Mouse (Mus musculus): ENCODE results near the gene Gm9844. TPM values are rescaled to one million over a fixed set of nuclear protein-coding genes. Genes with fewer than 3 reads are reported as not detected.

Gene Gm9844
- polyA plus RNA-seq, 1 experiment: 79.9 TPM

DNA sequence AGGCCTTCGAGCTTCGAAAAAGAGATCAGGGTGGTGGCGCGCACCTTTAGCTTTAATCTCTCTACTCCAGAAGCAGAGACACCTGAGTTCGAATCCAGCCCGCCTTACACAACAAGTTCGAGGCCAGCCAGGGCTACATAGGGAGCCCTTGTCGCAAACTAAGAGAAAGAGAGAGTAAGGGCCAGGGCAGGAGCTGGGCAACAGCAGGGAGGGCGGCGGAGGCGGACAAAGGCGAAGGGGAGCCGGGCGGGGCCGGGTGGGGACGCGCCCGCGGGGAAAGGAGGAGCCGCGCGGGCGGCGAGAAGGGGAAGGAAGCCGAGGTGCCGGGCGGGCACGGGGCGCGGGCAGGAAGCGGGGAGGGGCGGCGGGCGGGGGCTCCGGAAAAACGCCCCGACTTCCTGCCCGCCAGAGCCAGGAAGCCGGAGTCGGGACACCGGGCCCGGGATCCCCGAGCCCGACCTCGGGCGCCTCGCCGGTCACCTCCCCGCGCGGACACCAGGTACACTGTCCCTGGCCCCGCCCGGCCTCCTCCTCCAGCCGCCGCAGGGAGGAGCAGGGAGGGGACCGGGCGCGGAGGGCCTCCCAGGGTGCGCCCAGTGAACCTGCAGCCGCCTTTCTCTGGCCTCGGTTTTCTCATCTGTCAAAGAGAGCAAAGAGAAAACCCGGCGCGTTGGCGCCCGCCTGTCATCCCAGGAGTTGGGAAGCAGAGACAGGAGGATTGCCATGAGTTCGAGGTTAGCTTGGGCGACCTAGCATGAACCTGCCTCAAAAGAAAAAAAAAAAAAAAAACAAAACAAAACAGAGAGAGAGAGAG, 40.8 kb downstream of the Gm9844 start, which contains the start of gene Arhgef1:
TSS of gene Arhgef1 (plus strand) at position 283 of the 814 bp plus-strand sequence.
- H3K4me3 ChIP-seq: peak within 1 kb of the TSS; percentile 73
- H3K4me2 ChIP-seq (ENCODE audit: low read depth): peak within 1 kb of the TSS; percentile 85
- H3K36me3 ChIP-seq (ENCODE audit: control insufficient read depth, insufficient read depth): no peaks in the 10 kb centered on the region
- peak within 1 kb of the TSS; percentile 74 for H3ac ChIP-seq (ENCODE audit: control insufficient read depth, insufficient read length)
- peaks cover 18% of the 10 kb centered on the region for H3K79me2 ChIP-seq (ENCODE audit: control insufficient read depth, insufficient read depth)
- no peak for TF ChIP-seq REST (IDR thresholded peaks at IDR 0.05; ENCODE audit: insufficient read depth, insufficient read length)
- TF ChIP-seq MYOD1 (IDR thresholded peaks at IDR 0.05; ENCODE audit: control insufficient read depth in 1 of 3, insufficient read length in 2 of 3, low read depth in 2 of 3): no peak
- no peak for TF ChIP-seq POLR2AphosphoS2 (IDR thresholded peaks at IDR 0.05; ENCODE audit: insufficient read length, low read depth)
- no peak for TF ChIP-seq TCF12 (IDR thresholded peaks at IDR 0.05; ENCODE audit: insufficient read depth, poor library complexity, severe bottlenecking)
- no peak for TF ChIP-seq MYOG (IDR thresholded peaks at IDR 0.05; ENCODE audit: control insufficient read depth in 1 of 3, insufficient read depth in 1 of 3, insufficient read length in 2 of 3, low read depth in 2 of 3)
- TF ChIP-seq POLR2A (IDR thresholded peaks at IDR 0.05; ENCODE audit: insufficient read length, low read depth): no peak
- TF ChIP-seq TCF3 (IDR thresholded peaks at IDR 0.05; ENCODE audit: insufficient read length, low read depth): no peak
- TF ChIP-seq MAX (IDR thresholded peaks at IDR 0.05; ENCODE audit: low read depth): no peak
- TF ChIP-seq CEBPB (IDR thresholded peaks at IDR 0.05; ENCODE audit: insufficient read depth, poor library complexity, severe bottlenecking): no peak
- no peak for TF ChIP-seq SRF (IDR thresholded peaks at IDR 0.05; ENCODE audit: control insufficient read depth, insufficient read length, low read depth)
- TF ChIP-seq USF1 (IDR thresholded peaks at IDR 0.05; ENCODE audit: low read depth): no peak
- no peak for TF ChIP-seq E2F4 (IDR thresholded peaks at IDR 0.05; ENCODE audit: insufficient read depth)
- H3K27me3 ChIP-seq (ENCODE audit: control insufficient read depth, insufficient read depth, insufficient read length): no peaks in the 10 kb centered on the region

DNA sequence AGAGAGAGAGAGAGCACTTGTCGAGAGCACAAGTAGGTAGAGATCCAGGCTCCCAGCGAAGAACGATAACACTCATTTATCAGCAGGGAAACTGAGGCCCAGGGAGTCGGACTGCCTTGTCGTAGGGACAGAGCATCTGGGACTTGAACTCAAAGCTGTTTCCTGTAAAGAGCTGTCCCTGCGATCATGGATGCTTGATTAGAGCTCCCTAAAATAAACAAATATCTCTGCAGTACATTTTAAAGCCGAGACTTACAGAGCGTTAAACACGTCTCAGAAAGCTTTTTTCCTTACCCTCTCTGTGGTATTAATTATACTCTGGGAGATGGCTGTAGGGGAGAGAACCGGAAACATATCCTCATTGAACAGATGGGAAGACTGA, 41.4 kb downstream of the Gm9844 start:
- H3K27me3 ChIP-seq (ENCODE audit: control insufficient read depth, insufficient read depth, insufficient read length): no peaks in the 10 kb centered on the region
- peak overlapping the region; percentile 73 for H3K4me3 ChIP-seq
- no peak for TF ChIP-seq SRF (IDR thresholded peaks at IDR 0.05; ENCODE audit: control insufficient read depth, insufficient read length, low read depth)
- TF ChIP-seq E2F4 (IDR thresholded peaks at IDR 0.05; ENCODE audit: insufficient read depth): no peak
- TF ChIP-seq MYOG (IDR thresholded peaks at IDR 0.05; ENCODE audit: control insufficient read depth in 1 of 3, insufficient read depth in 1 of 3, insufficient read length in 2 of 3, low read depth in 2 of 3): no peak
- no peak for TF ChIP-seq TCF12 (IDR thresholded peaks at IDR 0.05; ENCODE audit: insufficient read depth, poor library complexity, severe bottlenecking)
- no peak for TF ChIP-seq POLR2AphosphoS2 (IDR thresholded peaks at IDR 0.05; ENCODE audit: insufficient read length, low read depth)
- TF ChIP-seq POLR2A (IDR thresholded peaks at IDR 0.05; ENCODE audit: insufficient read length, low read depth): no peak
- TF ChIP-seq CEBPB (IDR thresholded peaks at IDR 0.05; ENCODE audit: insufficient read depth, poor library complexity, severe bottlenecking): no peak
- TF ChIP-seq REST (IDR thresholded peaks at IDR 0.05; ENCODE audit: insufficient read depth, insufficient read length): no peak
- TF ChIP-seq MAX (IDR thresholded peaks at IDR 0.05; ENCODE audit: low read depth): no peak
- TF ChIP-seq MYOD1 (IDR thresholded peaks at IDR 0.05; ENCODE audit: control insufficient read depth in 1 of 3, insufficient read length in 2 of 3, low read depth in 2 of 3): no peak
- TF ChIP-seq TCF3 (IDR thresholded peaks at IDR 0.05; ENCODE audit: insufficient read length, low read depth): no peak
- no peak for TF ChIP-seq USF1 (IDR thresholded peaks at IDR 0.05; ENCODE audit: low read depth)
- peak overlapping the region; percentile 74 for H3ac ChIP-seq (ENCODE audit: control insufficient read depth, insufficient read length)
- H3K36me3 ChIP-seq (ENCODE audit: control insufficient read depth, insufficient read depth): no peaks in the 10 kb centered on the region
- H3K4me2 ChIP-seq (ENCODE audit: low read depth): peak overlapping the region; percentile 85
- H3K79me2 ChIP-seq (ENCODE audit: control insufficient read depth, insufficient read depth): peaks cover 18% of the 10 kb centered on the region

DNA sequence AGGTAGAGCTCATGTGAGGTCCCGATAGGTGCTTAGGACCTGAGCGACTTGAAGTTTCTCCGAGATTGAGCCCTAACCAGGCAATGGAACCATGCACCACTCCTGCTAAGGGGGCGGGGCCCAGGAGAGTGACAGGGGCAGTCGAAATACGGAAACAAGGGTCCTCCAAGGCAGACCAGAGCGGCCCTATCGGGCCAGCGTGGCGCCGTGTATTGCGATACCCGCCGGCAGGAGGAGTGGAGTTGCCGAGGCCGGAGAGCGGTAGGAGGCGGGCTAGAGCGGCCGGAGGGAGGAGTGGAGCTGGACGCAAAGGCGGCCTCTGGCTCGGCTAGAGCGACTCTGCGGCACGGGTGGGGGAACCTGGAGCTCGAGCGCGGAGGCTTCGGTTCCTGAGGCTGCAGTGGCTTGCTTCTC, 42.1 kb downstream of the Gm9844 start:
- Histone ChIP-seq H3K4me2 (ENCODE audit: low read depth) (peak overlapping the region; percentile 97), H3K36me3 (ENCODE audit: control insufficient read depth, insufficient read depth) (peaks cover 5% of the 10 kb centered on the region), H3K27me3 (ENCODE audit: control insufficient read depth, insufficient read depth, insufficient read length) (no peaks in the 10 kb centered on the region), H3K79me2 (ENCODE audit: control insufficient read depth, insufficient read depth) (peaks cover 18% of the 10 kb centered on the region), H3K4me3 (peak overlapping the region; percentile 73), H3ac (ENCODE audit: control insufficient read depth, insufficient read length) (peak overlapping the region; percentile 8)
- TF ChIP-seq SRF (IDR thresholded peaks at IDR 0.05; ENCODE audit: control insufficient read depth, insufficient read length, low read depth) (peak; percentile 32), MYOD1 (IDR thresholded peaks at IDR 0.05; ENCODE audit: control insufficient read depth in 1 of 3, insufficient read length in 2 of 3, low read depth in 2 of 3) (no peak), E2F4 (IDR thresholded peaks at IDR 0.05; ENCODE audit: insufficient read depth) (no peak), USF1 (IDR thresholded peaks at IDR 0.05; ENCODE audit: low read depth) (no peak), POLR2AphosphoS2 (IDR thresholded peaks at IDR 0.05; ENCODE audit: insufficient read length, low read depth) (peak; percentile 86), REST (IDR thresholded peaks at IDR 0.05; ENCODE audit: insufficient read depth, insufficient read length) (no peak), POLR2A (IDR thresholded peaks at IDR 0.05; ENCODE audit: insufficient read length, low read depth) (peak; percentile 59), TCF3 (IDR thresholded peaks at IDR 0.05; ENCODE audit: insufficient read length, low read depth) (no peak), MAX (IDR thresholded peaks at IDR 0.05; ENCODE audit: low read depth) (no peak), CEBPB (IDR thresholded peaks at IDR 0.05; ENCODE audit: insufficient read depth, poor library complexity, severe bottlenecking) (peak; percentile 50; the same call in 1 of the 2 replicates), TCF12 (IDR thresholded peaks at IDR 0.05; ENCODE audit: insufficient read depth, poor library complexity, severe bottlenecking) (no peak), MYOG (IDR thresholded peaks at IDR 0.05; ENCODE audit: control insufficient read depth in 1 of 3, insufficient read depth in 1 of 3, insufficient read length in 2 of 3, low read depth in 2 of 3) (peak in 1 of 3 experiments; percentile 45)

DNA sequence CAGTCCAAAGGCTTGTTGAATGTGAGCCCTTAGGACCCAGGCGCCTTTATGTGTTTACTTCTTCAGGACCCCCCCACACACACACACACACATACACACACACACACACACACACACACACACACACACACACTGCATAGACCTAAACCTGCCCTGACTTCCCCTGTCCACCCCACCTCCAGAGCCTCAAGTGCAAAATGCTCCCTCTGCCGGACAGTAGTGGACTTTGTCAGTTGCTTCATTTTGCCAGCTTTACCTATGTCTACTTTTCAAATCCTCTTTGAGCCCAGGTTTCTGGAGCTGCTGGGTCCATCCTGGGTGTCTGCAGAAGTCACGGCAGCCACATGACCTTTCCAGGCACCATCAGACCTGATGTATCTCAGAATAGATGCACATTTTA, 42.9 kb downstream of the Gm9844 start:
- Histone ChIP-seq H3K79me2 (ENCODE audit: control insufficient read depth, insufficient read depth) (peaks cover 18% of the 10 kb centered on the region), H3K27me3 (ENCODE audit: control insufficient read depth, insufficient read depth, insufficient read length) (no peaks in the 10 kb centered on the region), H3K36me3 (ENCODE audit: control insufficient read depth, insufficient read depth) (peaks cover 5% of the 10 kb centered on the region), H3K4me3 (peak overlapping the region; percentile 73), H3ac (ENCODE audit: control insufficient read depth, insufficient read length) (peak overlapping the region; percentile 8), H3K4me2 (ENCODE audit: low read depth) (peak overlapping the region; percentile 97)
- TF ChIP-seq MAX (IDR thresholded peaks at IDR 0.05; ENCODE audit: low read depth): no peak
- TF ChIP-seq MYOG (IDR thresholded peaks at IDR 0.05; ENCODE audit: control insufficient read depth in 1 of 3, insufficient read depth in 1 of 3, insufficient read length in 2 of 3, low read depth in 2 of 3): no peak
- TF ChIP-seq E2F4 (IDR thresholded peaks at IDR 0.05; ENCODE audit: insufficient read depth): no peak
- TF ChIP-seq SRF (IDR thresholded peaks at IDR 0.05; ENCODE audit: control insufficient read depth, insufficient read length, low read depth): no peak
- no peak for TF ChIP-seq POLR2AphosphoS2 (IDR thresholded peaks at IDR 0.05; ENCODE audit: insufficient read length, low read depth)
- no peak for TF ChIP-seq POLR2A (IDR thresholded peaks at IDR 0.05; ENCODE audit: insufficient read length, low read depth)
- TF ChIP-seq TCF12 (IDR thresholded peaks at IDR 0.05; ENCODE audit: insufficient read depth, poor library complexity, severe bottlenecking): no peak
- TF ChIP-seq REST (IDR thresholded peaks at IDR 0.05; ENCODE audit: insufficient read depth, insufficient read length): no peak
- no peak for TF ChIP-seq CEBPB (IDR thresholded peaks at IDR 0.05; ENCODE audit: insufficient read depth, poor library complexity, severe bottlenecking)
- TF ChIP-seq TCF3 (IDR thresholded peaks at IDR 0.05; ENCODE audit: insufficient read length, low read depth): no peak
- no peak for TF ChIP-seq MYOD1 (IDR thresholded peaks at IDR 0.05; ENCODE audit: control insufficient read depth in 1 of 3, insufficient read length in 2 of 3, low read depth in 2 of 3)
- TF ChIP-seq USF1 (IDR thresholded peaks at IDR 0.05; ENCODE audit: low read depth): no peak
